Mouse (Mus musculus) brain, adult 2 months (tissue): ENCODE results near the gene BC049715.

Source experiments
- DNase-seq: peaks from one replicate; pipeline ENCODE4 v3.0.0; 2011; ENCODE audit warnings: low read depth, low spot score

BC049715 gene

GRCm38 (mm10) chr6:136808631-136809046, 18.8 kb upstream of the BC049715 start:
- peak; percentile 62 for DNase-seq

- peak; percentile 70 for DNase-seq
Measured at GRCm38 (mm10) chr6:136809077-136809476, 18.3 kb upstream of the BC049715 start.

- no peak for DNase-seq
Measured at GRCm38 (mm10) chr6:136809673-136810072, 17.8 kb upstream of the BC049715 start.

GRCm38 (mm10) chr6:136811196-136811595, 16.2 kb upstream of the BC049715 start:
- no peak for DNase-seq

- DNase-seq = peak; percentile 79
Measured at GRCm38 (mm10) chr6:136813117-136813516, 14.3 kb upstream of the BC049715 start.

GRCm38 (mm10) chr6:136815381-136815780, 12.0 kb upstream of the BC049715 start:
- no peak for DNase-seq

- no peak for DNase-seq
Measured at GRCm38 (mm10) chr6:136816826-136817225, 10.6 kb upstream of the BC049715 start.

GRCm38 (mm10) chr6:136817549-136817948, 9.9 kb upstream of the BC049715 start:
- peak; percentile 96 for DNase-seq

- DNase-seq = no peak
Measured at GRCm38 (mm10) chr6:136820381-136820780, 7.0 kb upstream of the BC049715 start.

- DNase-seq = no peak
Measured at GRCm38 (mm10) chr6:136821086-136821485, 6.3 kb upstream of the BC049715 start.

- DNase-seq = no peak
Measured at GRCm38 (mm10) chr6:136824987-136825386, 2.4 kb upstream of the BC049715 start.

- DNase-seq = no peak
Measured at GRCm38 (mm10) chr6:136827116-136827515, 310 bp upstream of the BC049715 start.

- DNase-seq = peak; percentile 99
Measured at GRCm38 (mm10) chr6:136827881-136828561, 595 bp downstream of the BC049715 start, which contains the start of gene Wbp11. Gene Wbp11, minus strand, starts transcription at chr6:136828233.

- DNase-seq = no peak
Measured at GRCm38 (mm10) chr6:136828681-136829080, 1.3 kb downstream of the BC049715 start.

- DNase-seq = no peak
Measured at GRCm38 (mm10) chr6:136831712-136832111, 4.3 kb downstream of the BC049715 start.

GRCm38 (mm10) chr6:136835352-136835751, 7.9 kb downstream of the BC049715 start, which contains the start of gene Smco3:
Gene Smco3, minus strand, starts transcription at chr6:136835452.
- no peak for DNase-seq

- no peak for DNase-seq
Measured at GRCm38 (mm10) chr6:136837323-136837722, 9.9 kb downstream of the BC049715 start.

- DNase-seq = peak; percentile 90
Measured at GRCm38 (mm10) chr6:136844903-136845302, 17.5 kb downstream of the BC049715 start.

- DNase-seq = peak; percentile 82
Measured at GRCm38 (mm10) chr6:136845706-136846480, 18.5 kb downstream of the BC049715 start.

GRCm38 (mm10) chr6:136847267-136847666, 19.8 kb downstream of the BC049715 start:
- DNase-seq = no peak

GRCm38 (mm10) chr6:136847790-136848189, 20.4 kb downstream of the BC049715 start:
- DNase-seq = peak; percentile 64

GRCm38 (mm10) chr6:136848399-136848798, 21.0 kb downstream of the BC049715 start:
- no peak for DNase-seq

GRCm38 (mm10) chr6:136848971-136849370, 21.5 kb downstream of the BC049715 start:
- no peak for DNase-seq
